Mouse (Mus musculus): ENCODE data around the gene Chl1. TPM values are rescaled to one million over a fixed set of nuclear protein-coding genes. Genes with fewer than 3 reads are reported as not detected.

Chl1 gene
- polyA plus RNA-seq, 1 experiment from 2014 or later, result 0.42 TPM

GRCm38 (mm10) chr6:103584224-103584623 lies 73.8 kb downstream of the Chl1 start:
- Histone ChIP-seq H3K4me2 (ENCODE audit: low read length) (no peak overlapping the region), H3K4me1 (ENCODE audit: control insufficient read depth in 2 of 2, insufficient read depth in 2 of 2, low read length in 2 of 2) (no peaks in the 10 kb centered on the region), H3K36me3 (ENCODE audit: control insufficient read depth, insufficient read depth, low read length) (no peaks in the 10 kb centered on the region), H3K4me3 (ENCODE audit: control insufficient read depth in 1 of 2, insufficient read depth in 1 of 2, low read depth in 1 of 2, low read length in 2 of 2) (no peak overlapping the region), H3K9me3 (ENCODE audit: control insufficient read depth, low read length) (no peaks in the 10 kb centered on the region), H3K27me3 (ENCODE audit: control insufficient read depth, insufficient read depth, low read length) (no peaks in the 10 kb centered on the region), H3K27ac (replicated peaks in 1 of 2; ENCODE audit: control insufficient read depth in 1 of 2, insufficient read depth in 1 of 2, low read depth in 2 of 2, low read length in 2 of 2) (no peak overlapping the region), H3K9ac (ENCODE audit: low read length) (no peak overlapping the region)
- no peak for ATAC-seq (ENCODE audit: insufficient number of reproducible peaks, insufficient read depth, low FRiP score, low read depth)
- WGBS, result 77% methylated on average over 1 of the region's 1 CpGs

DNA sequence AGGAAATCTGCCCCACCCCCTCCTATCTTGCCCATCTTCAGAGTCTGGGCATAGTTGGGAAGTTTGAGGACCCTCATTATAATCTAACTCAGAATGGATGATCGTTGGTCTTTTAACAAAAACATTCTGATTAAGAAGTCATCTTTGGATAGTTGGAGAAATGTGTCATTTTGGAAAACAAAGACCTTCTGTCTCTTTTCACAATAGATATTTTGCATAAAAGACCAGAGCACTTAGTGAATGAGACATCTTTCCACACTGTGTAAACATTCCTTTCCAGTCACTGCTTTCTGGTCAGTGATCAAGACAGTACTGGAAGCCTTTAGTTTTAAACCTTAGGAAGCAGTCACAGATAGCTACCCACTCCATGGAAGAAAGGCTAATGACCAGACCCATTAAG lies 75.3 kb downstream of the Chl1 start:
- Histone ChIP-seq H3K4me1 (ENCODE audit: control insufficient read depth in 2 of 2, insufficient read depth in 2 of 2, low read length in 2 of 2) (no peaks in the 10 kb centered on the region), H3K9me3 (ENCODE audit: control insufficient read depth, low read length) (no peaks in the 10 kb centered on the region), H3K9ac (ENCODE audit: low read length) (no peak overlapping the region), H3K27ac (replicated peaks in 1 of 2; ENCODE audit: control insufficient read depth in 1 of 2, insufficient read depth in 1 of 2, low read depth in 2 of 2, low read length in 2 of 2) (no peak overlapping the region), H3K4me3 (ENCODE audit: control insufficient read depth in 1 of 2, insufficient read depth in 1 of 2, low read depth in 1 of 2, low read length in 2 of 2) (no peak overlapping the region), H3K27me3 (ENCODE audit: control insufficient read depth, insufficient read depth, low read length) (no peaks in the 10 kb centered on the region), H3K36me3 (ENCODE audit: control insufficient read depth, insufficient read depth, low read length) (no peaks in the 10 kb centered on the region), H3K4me2 (ENCODE audit: low read length) (no peak overlapping the region)
- ATAC-seq (ENCODE audit: insufficient number of reproducible peaks, insufficient read depth, low FRiP score, low read depth), result no peak
- 64% methylated on average over 1 of the region's 1 CpGs for WGBS

DNA sequence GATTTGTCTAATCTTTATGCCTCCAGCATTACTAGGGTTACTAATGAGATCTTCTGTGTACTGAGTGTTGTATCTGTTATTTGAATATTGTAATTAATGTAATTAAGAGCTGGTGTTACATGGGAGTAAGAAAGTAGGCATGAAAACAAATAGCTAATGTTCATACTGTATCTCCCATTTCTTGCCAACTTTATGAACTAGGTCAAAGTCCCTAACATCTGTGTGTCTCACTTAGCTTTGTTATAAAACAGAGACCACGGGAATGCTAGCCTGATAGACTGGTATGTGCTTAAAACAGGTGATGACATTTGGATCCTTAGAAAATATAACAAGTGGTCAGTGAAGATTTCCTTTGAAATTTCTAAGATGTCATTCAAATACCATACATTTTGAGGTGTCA lies 75.7 kb downstream of the Chl1 start:
- no peak for ATAC-seq (ENCODE audit: insufficient number of reproducible peaks, insufficient read depth, low FRiP score, low read depth)
- Histone ChIP-seq H3K4me2 (ENCODE audit: low read length) (no peak overlapping the region), H3K27ac (replicated peaks in 1 of 2; ENCODE audit: control insufficient read depth in 1 of 2, insufficient read depth in 1 of 2, low read depth in 2 of 2, low read length in 2 of 2) (no peak overlapping the region), H3K36me3 (ENCODE audit: control insufficient read depth, insufficient read depth, low read length) (no peaks in the 10 kb centered on the region), H3K27me3 (ENCODE audit: control insufficient read depth, insufficient read depth, low read length) (no peaks in the 10 kb centered on the region), H3K9ac (ENCODE audit: low read length) (no peak overlapping the region), H3K4me1 (ENCODE audit: control insufficient read depth in 2 of 2, insufficient read depth in 2 of 2, low read length in 2 of 2) (no peaks in the 10 kb centered on the region), H3K4me3 (ENCODE audit: control insufficient read depth in 1 of 2, insufficient read depth in 1 of 2, low read depth in 1 of 2, low read length in 2 of 2) (no peak overlapping the region), H3K9me3 (ENCODE audit: control insufficient read depth, low read length) (no peaks in the 10 kb centered on the region)
- WGBS, result 39% methylated on average over 1 of the region's 1 CpGs

DNA sequence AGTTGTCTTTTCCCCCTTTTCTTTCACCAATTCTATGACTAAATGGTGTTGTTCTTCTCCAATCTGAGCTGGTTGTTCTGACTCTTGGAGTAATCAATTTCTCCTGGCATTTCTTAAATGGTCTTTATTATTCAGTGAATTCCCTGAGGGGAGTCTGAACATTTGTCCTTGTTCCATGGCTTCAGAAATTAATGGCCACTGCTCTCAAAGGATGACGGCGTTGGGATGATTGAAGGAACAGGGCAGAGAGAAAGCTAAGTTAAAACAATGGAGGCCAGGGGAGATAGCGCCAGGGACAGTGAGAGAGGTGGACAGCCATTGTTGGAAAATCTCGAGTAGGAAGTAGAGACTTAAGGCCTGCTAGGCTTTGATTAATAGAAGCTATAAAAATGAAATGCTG lies 91.7 kb downstream of the Chl1 start:
- 70% methylated on average over 4 of the region's 4 CpGs for WGBS
- Histone ChIP-seq H3K9me3 (ENCODE audit: control insufficient read depth, low read length) (no peaks in the 10 kb centered on the region), H3K4me2 (ENCODE audit: low read length) (no peak overlapping the region), H3K27me3 (ENCODE audit: control insufficient read depth, insufficient read depth, low read length) (no peaks in the 10 kb centered on the region), H3K4me3 (ENCODE audit: control insufficient read depth in 1 of 2, insufficient read depth in 1 of 2, low read depth in 1 of 2, low read length in 2 of 2) (no peak overlapping the region), H3K9ac (ENCODE audit: low read length) (no peak overlapping the region), H3K4me1 (ENCODE audit: control insufficient read depth in 2 of 2, insufficient read depth in 2 of 2, low read length in 2 of 2) (peaks cover 0 to 6% of the 10 kb centered on the region in 2 experiments; a peak in 1 of 4 replicates), H3K27ac (replicated peaks in 1 of 2; ENCODE audit: control insufficient read depth in 1 of 2, insufficient read depth in 1 of 2, low read depth in 2 of 2, low read length in 2 of 2) (no peak overlapping the region), H3K36me3 (ENCODE audit: control insufficient read depth, insufficient read depth, low read length) (no peaks in the 10 kb centered on the region)
- no peak for ATAC-seq (ENCODE audit: insufficient number of reproducible peaks, insufficient read depth, low FRiP score, low read depth)

- whole genome bisulfite sequencing, result 75% methylated on average over 3 of the region's 3 CpGs
- no peak for ATAC-seq (ENCODE audit: insufficient number of reproducible peaks, insufficient read depth, low FRiP score, low read depth)
- Histone ChIP-seq H3K36me3 (ENCODE audit: control insufficient read depth, insufficient read depth, low read length) (no peaks in the 10 kb centered on the region), H3K27ac (replicated peaks in 1 of 2; ENCODE audit: control insufficient read depth in 1 of 2, insufficient read depth in 1 of 2, low read depth in 2 of 2, low read length in 2 of 2) (no peak overlapping the region), H3K4me3 (ENCODE audit: control insufficient read depth in 1 of 2, insufficient read depth in 1 of 2, low read depth in 1 of 2, low read length in 2 of 2) (no peak overlapping the region), H3K27me3 (ENCODE audit: control insufficient read depth, insufficient read depth, low read length) (no peaks in the 10 kb centered on the region), H3K4me1 (ENCODE audit: control insufficient read depth in 2 of 2, insufficient read depth in 2 of 2, low read length in 2 of 2) (no peaks in the 10 kb centered on the region), H3K9me3 (ENCODE audit: control insufficient read depth, low read length) (no peaks in the 10 kb centered on the region), H3K4me2 (ENCODE audit: low read length) (no peak overlapping the region), H3K9ac (ENCODE audit: low read length) (no peak overlapping the region)
Observed at GRCm38 (mm10) chr6:103610656-103611055, 100.3 kb downstream of the Chl1 start.

GRCm38 (mm10) chr6:103612626-103613025 lies 102.2 kb downstream of the Chl1 start:
- no peak overlapping the region for H3K4me2 ChIP-seq (ENCODE audit: low read length)
- no peak for ATAC-seq (ENCODE audit: insufficient number of reproducible peaks, insufficient read depth, low FRiP score, low read depth)
- no peaks in the 10 kb centered on the region for H3K4me1 ChIP-seq (ENCODE audit: control insufficient read depth in 2 of 2, insufficient read depth in 2 of 2, low read length in 2 of 2)
- no peaks in the 10 kb centered on the region for H3K27me3 ChIP-seq (ENCODE audit: control insufficient read depth, insufficient read depth, low read length)
- H3K27ac ChIP-seq (replicated peaks in 1 of 2; ENCODE audit: control insufficient read depth in 1 of 2, insufficient read depth in 1 of 2, low read depth in 2 of 2, low read length in 2 of 2), result no peak overlapping the region
- no peak overlapping the region for H3K4me3 ChIP-seq (ENCODE audit: control insufficient read depth in 1 of 2, insufficient read depth in 1 of 2, low read depth in 1 of 2, low read length in 2 of 2)
- H3K9me3 ChIP-seq (ENCODE audit: control insufficient read depth, low read length), result no peaks in the 10 kb centered on the region
- no peaks in the 10 kb centered on the region for H3K36me3 ChIP-seq (ENCODE audit: control insufficient read depth, insufficient read depth, low read length)
- WGBS, result 86% methylated on average over 3 of the region's 3 CpGs
- H3K9ac ChIP-seq (ENCODE audit: low read length), result no peak overlapping the region

GRCm38 (mm10) chr6:103613714-103614113 lies 103.3 kb downstream of the Chl1 start:
- no peak overlapping the region for H3K27ac ChIP-seq (replicated peaks in 1 of 2; ENCODE audit: control insufficient read depth in 1 of 2, insufficient read depth in 1 of 2, low read depth in 2 of 2, low read length in 2 of 2)
- no peak for ATAC-seq (ENCODE audit: insufficient number of reproducible peaks, insufficient read depth, low FRiP score, low read depth)
- no peaks in the 10 kb centered on the region for H3K4me1 ChIP-seq (ENCODE audit: control insufficient read depth in 2 of 2, insufficient read depth in 2 of 2, low read length in 2 of 2)
- 65% methylated on average over 3 of the region's 3 CpGs for whole genome bisulfite sequencing
- H3K9ac ChIP-seq (ENCODE audit: low read length), result no peak overlapping the region
- H3K4me3 ChIP-seq (ENCODE audit: control insufficient read depth in 1 of 2, insufficient read depth in 1 of 2, low read depth in 1 of 2, low read length in 2 of 2), result no peak overlapping the region
- no peaks in the 10 kb centered on the region for H3K9me3 ChIP-seq (ENCODE audit: control insufficient read depth, low read length)
- H3K4me2 ChIP-seq (ENCODE audit: low read length), result no peak overlapping the region
- H3K36me3 ChIP-seq (ENCODE audit: control insufficient read depth, insufficient read depth, low read length), result no peaks in the 10 kb centered on the region
- H3K27me3 ChIP-seq (ENCODE audit: control insufficient read depth, insufficient read depth, low read length), result no peaks in the 10 kb centered on the region

DNA sequence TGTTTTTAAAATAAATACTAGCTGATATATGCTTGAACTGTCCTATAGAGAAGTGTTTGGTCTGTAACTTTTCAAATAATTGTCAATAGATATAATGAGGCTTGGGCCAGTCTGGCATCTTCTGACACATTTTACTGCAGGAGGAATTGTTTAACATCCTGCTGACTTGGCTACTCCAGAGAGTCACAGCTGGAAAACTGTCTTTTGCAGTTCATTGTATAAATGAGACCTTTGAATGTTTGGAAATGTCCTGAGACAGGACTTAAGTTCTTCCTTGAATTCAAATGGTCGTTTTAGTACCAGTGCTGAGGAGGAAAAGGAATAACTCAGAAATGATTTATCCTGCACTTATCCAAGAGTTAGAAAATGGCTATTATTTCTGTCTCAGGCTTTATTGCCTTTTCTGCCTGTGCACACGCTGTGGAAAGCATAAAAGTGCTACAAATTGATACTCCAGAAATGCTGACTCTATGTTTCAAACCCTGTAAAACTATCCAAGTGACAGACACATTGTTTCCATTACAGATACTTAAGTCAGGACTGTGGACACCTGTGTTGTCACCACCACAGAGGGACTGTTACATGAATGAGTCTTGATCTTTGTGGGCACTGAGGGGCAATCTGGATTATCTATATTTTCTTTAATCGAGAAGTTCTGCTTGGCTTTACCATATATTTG lies 105.7 kb downstream of the Chl1 start:
- ATAC-seq (ENCODE audit: insufficient number of reproducible peaks, insufficient read depth, low FRiP score, low read depth), result no peak
- no peak overlapping the region for H3K27ac ChIP-seq (replicated peaks in 1 of 2; ENCODE audit: control insufficient read depth in 1 of 2, insufficient read depth in 1 of 2, low read depth in 2 of 2, low read length in 2 of 2)
- 47% methylated on average over 3 of the region's 3 CpGs for WGBS

More for the DNA sequence above, 105.7 kb downstream of the Chl1 start:
- Histone ChIP-seq H3K4me1 (ENCODE audit: control insufficient read depth in 2 of 2, insufficient read depth in 2 of 2, low read length in 2 of 2) (no peaks in the 10 kb centered on the region), H3K4me3 (ENCODE audit: control insufficient read depth in 1 of 2, insufficient read depth in 1 of 2, low read depth in 1 of 2, low read length in 2 of 2) (no peak overlapping the region), H3K9me3 (ENCODE audit: control insufficient read depth, low read length) (no peaks in the 10 kb centered on the region), H3K9ac (ENCODE audit: low read length) (no peak overlapping the region), H3K4me2 (ENCODE audit: low read length) (no peak overlapping the region), H3K36me3 (ENCODE audit: control insufficient read depth, insufficient read depth, low read length) (no peaks in the 10 kb centered on the region), H3K27me3 (ENCODE audit: control insufficient read depth, insufficient read depth, low read length) (no peaks in the 10 kb centered on the region)

Measured in heart, embryonic 14.5 days (tissue).